Mouse (Mus musculus) A20 (cell line): Measurements from ENCODE around the gene Pard3.

Source experiments
- DNase-seq: peaks from one replicate; pipeline ENCODE4 v3.0.0-alpha.2; 2011; ENCODE audit warnings: low read depth, low spot score

Gene Pard3

GRCm38 (mm10) chr8:127600641-127601040 lies 536.9 kb downstream of the Pard3 start:
- no peak for DNase-seq

- no peak for DNase-seq
These were observed 539.4 kb downstream of the Pard3 start for GRCm38 (mm10) chr8:127603062-127603461.

GRCm38 (mm10) chr8:127608541-127609270 lies 545.0 kb downstream of the Pard3 start:
- no peak for DNase-seq

- no peak for DNase-seq
These were observed 545.6 kb downstream of the Pard3 start for GRCm38 (mm10) chr8:127609316-127609715.

- no peak for DNase-seq
These were observed 550.5 kb downstream of the Pard3 start for GRCm38 (mm10) chr8:127614206-127614605.

GRCm38 (mm10) chr8:127616681-127617080 lies 553.0 kb downstream of the Pard3 start:
- no peak for DNase-seq

GRCm38 (mm10) chr8:127622137-127622536 lies 558.4 kb downstream of the Pard3 start:
- DNase-seq: no peak

GRCm38 (mm10) chr8:127638232-127639087 lies 574.8 kb downstream of the Pard3 start:
- DNase-seq: no peak

GRCm38 (mm10) chr8:127639088-127639453 lies 575.4 kb downstream of the Pard3 start:
- no peak for DNase-seq

GRCm38 (mm10) chr8:127655559-127655958 lies 591.9 kb downstream of the Pard3 start:
- no peak for DNase-seq
